Mouse (Mus musculus) mouse embryonic stem cell (cell line): ENCODE measurements around the gene Sdr9c7.
"Not testable (repeated sequence)": the region's sequence is repeated elsewhere in the genome, so short reads cannot be mapped to it uniquely, and the experiment has no call there.

Experiments used
- in situ Hi-C, 2 experiments: fragments of 300-500 bp; cut with MboI; formaldehyde crosslinking; loops; 1 replicate in 1 of 2; 3 replicates in 1 of 2; pipeline ENCODE4 v1.14.3; 2019 to 2020; ENCODE audit warnings: low sequenced_read_pairs in 2 of 2, low pct_unique_long_range_greater_than_20kb in 1 of 2, mixed read lengths in 1 of 2; ENCODE audit not compliant: unreplicated experiment in 1 of 2

Gene Sdr9c7

DNA sequence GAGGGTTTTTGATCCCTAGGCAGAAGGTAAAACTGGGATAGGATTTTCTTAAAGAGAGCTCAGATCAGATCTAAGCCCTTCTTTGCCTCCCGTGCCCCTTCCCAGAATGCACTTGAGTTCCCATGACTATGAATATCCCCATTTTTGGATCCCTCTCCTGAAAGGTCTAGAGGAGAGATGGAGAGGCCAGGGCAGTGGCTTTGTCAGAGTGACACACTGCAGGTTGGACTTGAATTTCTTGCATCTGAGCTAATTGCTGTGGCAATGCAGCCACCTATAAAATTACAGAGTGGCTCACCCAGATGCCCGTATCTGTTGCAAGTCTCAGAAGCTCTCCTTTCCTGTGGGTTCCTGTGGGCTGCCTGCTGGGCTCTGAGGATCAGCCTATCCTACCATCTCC is at the start of gene Sdr9c7:
Gene Sdr9c7 (plus strand): TSS at position 301 of the 400 bp plus-strand sequence.
- in situ Hi-C loops = no loop called here

DNA sequence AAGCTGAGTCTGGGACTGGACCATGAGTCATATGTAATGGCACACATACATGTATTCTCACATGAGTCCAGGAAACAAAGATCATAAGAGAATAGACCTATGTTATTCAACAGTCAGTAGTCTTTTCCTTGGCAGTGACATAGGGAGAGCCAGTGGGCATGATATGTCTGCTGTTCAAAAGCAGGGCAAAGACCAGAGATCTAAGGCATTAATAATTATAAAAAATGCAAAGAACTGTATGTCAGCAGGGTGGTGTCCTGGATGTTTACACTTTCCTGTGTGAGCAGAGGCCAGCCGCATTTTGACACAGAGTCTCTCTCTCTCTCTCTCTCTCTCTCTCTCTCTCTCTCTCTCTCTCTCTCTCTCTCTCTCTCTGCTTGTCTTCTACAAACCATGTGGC is 48.7 kb upstream of the Sdr9c7 start, which contains the start of gene Rdh19:
Gene Rdh19 (plus strand): TSS at position 301 of the 400 bp plus-strand sequence.
- in situ Hi-C loops = no loop called here

DNA sequence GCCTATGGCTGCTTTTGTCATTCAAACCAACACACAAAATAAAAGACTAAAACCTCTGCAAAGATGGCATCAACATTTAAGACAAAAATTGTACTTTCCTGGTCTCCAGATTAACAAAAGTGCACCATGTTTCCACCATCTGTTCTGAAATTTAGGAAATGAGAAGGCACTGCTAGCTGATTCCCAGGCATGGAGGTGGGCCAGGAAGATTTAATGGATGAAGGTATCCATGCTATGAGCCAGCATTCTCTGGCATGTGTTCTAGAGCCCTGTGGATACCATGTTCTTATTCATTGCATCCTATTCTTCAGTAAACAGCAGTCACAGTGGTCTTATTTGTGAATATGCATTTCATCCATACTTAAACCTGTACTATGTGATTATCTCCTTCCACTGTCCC is 41.9 kb upstream of the Sdr9c7 start:
- in situ Hi-C loops = no loop called here

DNA sequence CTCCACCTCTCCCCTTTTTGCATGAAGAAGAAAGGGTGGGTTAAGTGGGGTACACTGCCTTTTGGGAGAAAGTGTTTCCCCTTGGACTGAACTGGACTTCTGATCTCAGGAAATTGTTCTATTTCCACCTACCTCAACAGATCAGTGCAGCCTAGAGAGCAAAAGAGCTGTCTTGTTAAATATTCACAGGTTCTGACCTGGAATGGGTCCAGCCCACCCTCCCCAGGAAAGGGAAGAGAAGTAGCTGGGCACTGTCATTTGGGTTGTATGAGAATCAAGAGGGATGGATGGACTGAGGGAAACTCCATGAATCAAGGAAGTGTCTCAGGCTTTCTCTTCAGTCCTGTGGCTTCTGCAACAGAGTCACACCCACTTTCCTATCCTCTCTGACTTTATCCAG is 33.4 kb upstream of the Sdr9c7 start:
- in situ Hi-C loops = no loop called here

DNA sequence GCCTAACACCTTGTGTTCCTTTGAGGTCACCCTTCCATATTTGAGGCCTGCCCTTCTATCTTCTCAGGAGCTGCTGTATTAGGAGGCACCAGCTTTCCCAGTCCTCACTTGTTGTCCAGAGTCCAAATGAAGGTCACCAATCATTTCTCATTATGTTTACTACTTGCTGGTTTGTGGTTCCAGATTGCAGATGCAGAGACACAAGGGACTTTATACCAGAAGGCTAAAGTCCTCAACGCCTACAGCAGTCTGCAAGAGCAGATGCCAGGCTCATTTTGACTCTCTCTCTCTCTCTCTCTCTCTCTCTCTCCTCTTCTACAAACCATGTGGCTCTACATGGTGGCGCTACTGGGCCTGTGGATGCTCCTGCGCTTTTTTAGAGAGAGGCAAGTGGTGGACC is 32.1 kb upstream of the Sdr9c7 start, which contains the start of gene Rdh16f2:
Gene Rdh16f2 (plus strand): TSS at position 243 of the 400 bp plus-strand sequence.
- in situ Hi-C loops = no loop called here

DNA sequence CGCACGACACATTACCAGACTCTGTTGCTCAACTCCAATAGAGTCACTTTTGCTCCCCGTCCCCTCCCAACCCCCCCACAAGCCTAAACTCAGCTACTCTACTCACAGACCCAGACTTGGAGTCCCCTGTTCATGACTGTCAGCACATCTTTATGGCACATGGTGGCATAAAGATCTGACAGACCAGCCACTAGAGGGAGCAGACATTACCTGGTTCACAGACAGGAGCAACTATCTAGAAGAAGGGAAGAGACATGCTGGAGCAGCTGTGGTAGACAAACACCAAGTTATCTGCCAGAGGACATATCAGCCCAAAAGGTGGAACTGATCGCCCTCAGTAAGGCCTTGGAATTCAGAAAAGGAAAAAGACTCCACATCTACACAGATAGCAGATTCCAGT is 25.8 kb upstream of the Sdr9c7 start:
- in situ Hi-C loops = no loop called here

DNA sequence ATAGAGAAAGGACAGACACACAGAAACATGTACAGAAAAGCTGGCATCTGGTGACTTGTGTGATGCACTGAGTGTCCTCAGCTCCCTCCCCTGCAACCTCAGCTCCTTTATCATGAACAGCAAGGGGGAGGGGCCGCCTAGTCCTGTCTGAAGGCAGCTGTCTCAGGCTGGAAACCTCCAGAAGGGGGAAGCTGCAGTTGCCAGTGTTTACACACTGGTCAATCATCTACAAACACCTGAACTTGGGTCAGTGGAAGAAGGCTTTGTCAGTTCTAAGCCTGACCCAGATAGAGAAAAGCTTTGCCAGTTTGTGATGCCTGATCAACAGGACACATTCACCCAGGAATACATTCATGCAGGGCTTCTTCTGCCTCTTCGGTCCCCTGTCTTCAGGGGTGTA is 20.6 kb upstream of the Sdr9c7 start:
- in situ Hi-C loops = no loop called here

DNA sequence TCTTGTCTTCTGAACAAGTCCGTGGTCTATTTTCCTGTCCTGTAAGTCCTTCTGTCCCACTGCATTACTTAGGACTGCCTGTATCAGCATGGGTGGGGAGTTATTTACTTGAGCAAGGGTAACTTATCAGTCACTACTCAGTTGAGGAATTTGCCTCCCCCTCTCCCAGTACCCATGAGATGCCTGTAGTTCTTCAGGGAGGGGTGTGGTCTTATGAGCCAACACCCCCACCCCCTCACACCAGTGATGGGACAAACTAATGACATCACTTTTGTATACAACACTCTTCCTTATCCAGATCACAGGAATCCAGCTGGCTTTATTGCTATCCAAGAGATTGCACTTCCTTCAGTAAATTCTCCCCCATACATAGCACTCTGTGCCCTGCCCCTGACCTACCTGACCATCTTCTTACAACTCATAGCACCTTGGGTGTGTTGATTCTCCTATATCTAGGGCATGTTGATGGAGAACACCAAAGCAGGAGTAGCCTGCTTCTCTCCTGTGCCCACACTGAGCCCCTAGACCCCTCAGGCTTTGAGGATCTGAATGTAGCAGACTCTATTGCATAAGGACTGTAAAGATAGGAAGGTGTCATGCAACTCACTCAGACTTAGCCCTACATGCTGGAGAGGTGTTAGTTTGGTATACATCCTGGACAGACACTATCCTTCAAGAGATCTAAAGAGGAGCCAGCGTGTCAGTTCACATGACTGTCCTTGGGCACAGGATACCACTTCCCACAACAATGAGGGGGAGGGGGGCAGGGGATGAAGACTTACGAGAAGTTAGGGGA is 19.9 kb upstream of the Sdr9c7 start:
- in situ Hi-C loops = no loop called here

DNA sequence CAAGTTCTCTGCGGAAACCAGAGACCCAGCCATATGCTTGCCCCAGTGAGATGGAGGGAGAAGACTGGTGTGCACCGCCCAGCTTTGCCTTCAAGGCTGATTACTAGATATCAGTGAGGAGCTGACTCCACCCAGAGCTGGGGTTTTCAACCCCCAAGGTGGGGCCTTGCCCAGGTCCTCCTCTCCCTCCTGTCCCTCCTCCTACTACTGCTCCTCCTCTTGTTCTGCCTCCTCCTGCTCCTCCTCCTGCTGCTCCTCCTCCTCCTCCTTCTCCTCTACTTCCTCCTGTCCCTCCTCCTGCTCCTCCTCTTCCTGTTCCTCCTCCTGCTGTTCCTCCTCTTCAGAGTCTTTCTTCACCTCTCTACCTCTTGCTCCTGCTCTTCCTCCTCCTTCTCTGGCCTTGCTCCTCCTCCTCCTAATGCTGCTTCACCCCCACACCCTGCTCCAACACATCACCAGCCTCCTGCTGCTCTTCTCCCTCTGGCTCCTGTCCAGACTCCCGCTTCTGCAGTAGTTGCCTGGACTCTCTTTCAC is 19.1 kb upstream of the Sdr9c7 start:
- in situ Hi-C loops = no loop called here

DNA sequence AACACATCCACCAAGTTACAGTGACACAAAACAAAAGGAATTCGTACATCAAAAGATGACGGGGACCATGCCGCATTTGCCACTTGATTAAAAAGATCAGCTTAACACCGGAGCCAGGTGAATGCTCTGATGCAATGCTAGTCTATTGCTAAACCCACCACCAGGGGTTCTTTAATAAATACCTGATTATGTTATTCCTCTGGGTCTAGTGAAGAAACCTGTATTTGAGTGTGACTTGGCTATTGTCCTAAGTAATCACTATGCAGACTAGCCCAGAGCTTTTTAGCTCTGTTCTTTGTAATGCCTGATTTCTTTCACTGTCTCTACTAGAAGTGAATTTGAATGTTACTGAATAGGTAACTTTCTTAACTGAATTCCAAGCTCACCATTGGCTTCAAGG is 17.3 kb upstream of the Sdr9c7 start:
- in situ Hi-C loops = no loop called here

DNA sequence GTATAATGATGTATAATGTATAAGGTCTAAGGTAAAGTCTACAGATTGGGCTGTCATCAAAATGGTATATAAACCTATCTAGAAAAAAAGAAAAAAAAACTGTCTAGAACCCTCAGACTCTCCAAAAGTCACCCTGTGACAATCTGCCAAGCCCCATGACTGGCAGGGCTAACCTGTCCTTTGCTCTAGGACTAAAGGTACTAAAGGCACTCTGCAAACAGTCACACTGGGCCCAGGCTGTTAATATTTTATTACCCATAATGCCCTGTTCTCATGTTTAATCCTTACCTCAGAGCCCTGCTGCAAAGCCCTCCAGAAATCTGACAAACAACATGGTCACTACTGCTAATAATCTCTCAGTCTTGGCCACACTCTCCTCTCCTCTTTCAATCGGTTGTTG is 11.8 kb upstream of the Sdr9c7 start:
- in situ Hi-C loops = no loop called here

DNA sequence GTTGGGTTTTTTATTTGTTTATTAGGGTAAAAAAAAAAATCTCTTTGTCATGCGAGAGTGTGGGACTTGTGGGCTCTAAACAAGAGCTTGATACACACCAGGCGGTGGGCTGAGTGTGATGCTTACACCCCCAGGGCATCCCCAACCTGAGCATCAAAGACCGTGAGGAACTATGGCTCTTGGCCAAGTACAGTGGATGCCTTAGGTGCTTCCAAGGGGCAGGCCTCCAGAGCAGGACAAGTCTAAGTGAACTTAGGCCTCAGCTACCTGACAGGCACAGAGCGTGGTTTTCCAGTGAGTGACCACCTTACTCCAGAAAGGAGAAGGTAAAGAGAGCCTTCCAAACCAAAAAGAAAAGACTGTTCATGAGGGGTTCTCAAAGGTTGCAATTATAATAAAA is 11.3 kb upstream of the Sdr9c7 start:
- in situ Hi-C loops = no loop called here

DNA sequence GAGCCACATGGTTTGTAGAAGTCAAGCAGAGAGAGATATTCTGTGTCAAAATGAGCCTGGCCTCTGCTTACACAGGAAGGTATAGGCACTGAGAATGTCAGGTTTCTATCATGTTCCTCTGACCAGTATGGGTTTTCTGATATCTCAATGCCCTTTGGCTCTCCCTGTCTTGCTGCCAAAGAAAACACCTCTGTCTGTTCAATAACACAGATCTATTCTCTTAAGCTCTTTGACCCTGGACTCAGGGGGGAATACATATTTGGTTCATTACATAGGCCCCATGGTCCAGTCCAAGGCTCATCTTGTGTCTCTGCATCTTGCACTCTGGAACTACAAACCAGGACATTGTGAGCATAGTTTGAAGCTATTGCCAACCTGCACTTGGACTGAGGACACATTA is 9.7 kb upstream of the Sdr9c7 start, which contains the start of gene Rdh7:
Gene Rdh7 (minus strand): TSS at position 213 of the 400 bp plus-strand sequence.
- in situ Hi-C loops = no loop called here

DNA sequence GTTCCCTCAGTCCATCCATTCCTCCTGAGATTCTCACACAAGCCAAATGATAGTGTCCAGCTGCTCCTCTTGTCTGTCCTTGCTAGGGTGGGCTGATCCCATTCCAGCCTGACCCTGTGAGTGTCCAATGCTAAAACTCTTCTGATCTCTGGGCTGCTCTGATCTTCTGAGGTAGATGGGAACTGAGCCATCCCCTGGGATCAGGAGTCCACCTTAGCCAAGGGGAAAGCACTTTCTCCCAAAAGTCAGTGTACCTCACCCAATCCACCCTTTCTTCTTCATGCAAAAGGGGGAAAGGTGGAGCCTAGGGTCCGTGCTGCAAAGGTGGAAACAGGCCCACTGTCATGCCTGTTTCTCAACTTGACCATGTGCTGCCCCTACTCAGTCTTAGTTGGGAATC is 6.8 kb upstream of the Sdr9c7 start:
- in situ Hi-C loops = no loop called here

DNA sequence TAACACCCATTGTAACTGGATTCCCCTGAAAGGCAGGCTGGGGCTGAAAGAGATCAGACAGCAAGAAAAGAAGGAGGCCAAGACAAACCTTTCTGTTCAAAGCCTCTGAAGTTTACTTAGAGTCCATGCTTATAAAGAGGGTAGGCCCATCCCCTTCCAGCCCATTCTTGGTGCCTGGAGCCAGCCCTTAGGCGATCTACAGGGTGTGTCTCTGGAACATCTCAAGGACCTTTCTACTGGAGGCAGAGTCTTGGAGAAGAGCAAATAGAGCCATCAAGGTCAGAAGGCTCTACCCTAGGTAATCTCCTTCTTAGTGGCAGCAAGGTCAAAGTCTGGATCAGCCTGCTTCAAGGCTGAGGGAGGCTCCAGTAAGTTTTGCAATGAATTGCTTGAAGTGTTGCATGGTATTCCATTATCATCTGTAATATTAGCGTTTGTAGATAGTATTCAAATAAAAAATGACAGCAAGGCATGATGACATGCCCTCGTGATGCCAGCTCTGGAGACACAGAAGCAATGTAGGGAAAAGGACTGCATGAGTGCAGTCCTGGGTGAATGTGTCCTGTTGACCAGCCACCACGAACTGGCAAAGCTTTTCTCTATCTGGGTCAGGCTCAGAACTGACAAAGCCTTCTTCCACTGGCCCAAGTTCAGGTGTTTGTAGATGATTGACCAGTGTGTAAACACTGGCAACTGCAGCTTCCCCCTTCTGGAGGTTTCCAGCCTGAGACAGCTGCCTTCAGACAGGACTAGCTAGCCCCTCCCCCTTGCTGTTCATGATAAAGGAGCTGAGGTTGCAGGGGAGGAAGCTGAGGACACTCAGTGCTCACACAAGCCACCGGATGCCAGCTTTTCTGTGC is 4.9 kb upstream of the Sdr9c7 start:
- in situ Hi-C loops = not testable (repeated sequence)

DNA sequence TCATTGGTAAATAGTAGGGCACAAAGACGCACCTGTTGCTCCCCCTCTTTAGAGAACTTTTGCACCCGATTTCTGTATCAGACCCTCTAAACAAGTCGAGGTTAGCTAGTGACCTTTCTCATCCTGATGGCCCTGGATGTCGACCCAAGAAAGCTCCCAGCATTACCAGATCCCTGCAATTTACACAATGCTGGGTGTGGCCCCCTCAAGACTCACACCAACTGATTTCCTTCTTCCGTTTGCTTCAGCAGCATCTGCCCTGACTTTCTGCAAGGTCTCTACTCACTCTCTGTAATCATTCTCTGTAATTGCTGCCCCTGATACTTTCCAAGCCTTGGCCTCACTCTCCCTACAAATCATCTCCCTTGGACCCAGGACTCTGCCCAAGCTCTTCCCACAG is 1.6 kb upstream of the Sdr9c7 start:
- in situ Hi-C loops = no loop called here

DNA sequence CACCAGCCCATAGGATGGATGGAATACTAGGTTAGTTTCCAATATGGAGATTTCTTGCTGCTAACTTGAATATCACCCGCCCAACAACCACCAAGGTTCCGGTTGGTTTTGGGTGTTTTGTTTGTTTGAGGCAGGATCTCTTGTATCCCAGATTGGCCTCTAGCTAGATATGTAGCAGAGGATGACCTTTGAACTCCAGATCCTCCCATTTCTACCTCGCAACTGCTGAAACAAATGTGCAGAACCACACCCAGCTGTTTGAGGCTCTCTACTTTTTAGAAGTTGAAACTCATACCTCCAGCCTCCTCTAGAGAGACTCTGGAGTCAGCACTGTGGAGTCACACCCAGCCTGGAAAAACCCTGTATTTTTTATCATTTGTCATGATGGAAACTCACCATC is 812 bp upstream of the Sdr9c7 start:
- in situ Hi-C loops = no loop called here

DNA sequence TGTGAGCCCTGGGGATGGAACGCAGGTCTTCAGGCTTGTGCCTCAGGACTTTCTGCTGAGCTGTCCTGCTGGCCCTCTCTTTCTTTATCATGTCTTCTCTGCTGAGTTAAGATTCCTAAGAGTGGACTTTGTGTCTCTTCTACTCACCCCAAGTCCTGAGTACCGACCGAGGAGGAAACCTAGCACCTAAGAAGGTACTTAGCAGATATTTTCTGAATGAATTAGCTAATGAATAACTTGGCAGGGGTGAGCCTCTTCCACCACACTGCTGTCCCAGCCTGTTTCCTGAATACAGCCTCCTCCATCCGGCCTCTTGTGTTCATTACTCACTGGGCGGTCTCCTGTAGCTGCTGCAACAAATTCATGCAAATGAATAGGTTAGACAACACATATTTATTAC is 1.5 kb downstream of the Sdr9c7 start:
- in situ Hi-C loops = no loop called here

DNA sequence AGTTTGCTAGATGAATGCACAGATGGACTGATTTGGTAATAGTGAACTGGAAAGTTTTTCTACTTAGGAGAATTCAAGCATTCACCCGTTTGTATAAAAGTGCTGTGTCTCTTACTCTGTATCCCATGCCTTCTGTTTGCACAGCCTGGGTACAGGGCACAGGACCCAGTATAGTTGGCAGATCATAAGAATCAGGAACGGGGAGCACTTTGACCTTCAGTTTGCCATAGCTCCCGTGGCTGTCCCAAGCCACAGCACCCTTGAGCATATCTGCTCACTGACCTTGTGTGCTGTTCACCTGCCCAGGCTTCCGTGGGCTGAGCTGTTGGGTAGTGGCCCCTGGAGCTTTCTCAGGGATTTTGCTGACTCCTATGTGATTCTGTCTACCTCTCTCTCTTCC is 3.4 kb downstream of the Sdr9c7 start:
- in situ Hi-C loops = no loop called here
